Mouse (Mus musculus) heart, embryonic 10.5 days (tissue): ENCODE results near the gene Asb14. TPM values are rescaled to one million over a fixed set of nuclear protein-coding genes. Genes with fewer than 3 reads are reported as not detected.

Source experiments
- DNase-seq: peaks from one replicate; pipeline ENCODE4 v3.0.0-alpha.2; 2017; ENCODE audit warnings: low spot score
- H3K27ac ChIP-seq: fragments of 300-500 bp; sonication (generic); 2 replicates; pipeline ENCODE4 v1.5.1; 2016; ENCODE audit warnings: mild to moderate bottlenecking
- H3K27me3 ChIP-seq: fragments of 300-500 bp; sonication (generic); 2 replicates; pipeline ENCODE4 v1.6.1; 2016; ENCODE audit warnings: mild to moderate bottlenecking; ENCODE audit not compliant: poor library complexity, insufficient read depth, severe bottlenecking
- H3K36me3 ChIP-seq: fragments of 300-500 bp; sonication (generic); 2 replicates; pipeline ENCODE4 v1.6.1; 2016; ENCODE audit warnings: mild to moderate bottlenecking, moderate library complexity
- H3K4me1 ChIP-seq: fragments of 300-500 bp; sonication (generic); 2 replicates; pipeline ENCODE4 v1.6.1; 2016; ENCODE audit warnings: mild to moderate bottlenecking
- H3K4me3 ChIP-seq: fragments of 300-500 bp; sonication (generic); 2 replicates; pipeline ENCODE4 v1.5.1; 2016; ENCODE audit warnings: mild to moderate bottlenecking, moderate library complexity
- H3K9me3 ChIP-seq: fragments of 300-500 bp; sonication (generic); 2 replicates; pipeline ENCODE4 v1.6.1; 2016; ENCODE audit warnings: mild to moderate bottlenecking, moderate library complexity
- WGBS: fragments of 180-500 bp; shearing (Covaris S2); methylation state at CpG from one replicate; pipeline ENCODE4 v1.1.7; 2016; 5-methylcytosine and 5-hydroxymethylcytosine counted together
- polyA plus RNA-seq: library from polyadenylated mRNA; unstranded; fragments of >200 nt; fragmentation: Nextera tagmentation; extraction: Ambion mirVana; gene quantifications from 2 replicates; pipeline ENCODE4 v1.2.1, GENCODE M21; 2016

Asb14 gene
- polyA plus RNA-seq: 0.23 TPM in 1 of 2 replicates, not detected in the other

- no peaks in the 10 kb centered on the region for H3K36me3 ChIP-seq
- no peak for DNase-seq
- WGBS: 83% methylated on average over 4 of the region's 4 CpGs
- no peaks in the 10 kb centered on the region for H3K4me1 ChIP-seq
- no peak within 1 kb of the TSS for H3K4me3 ChIP-seq
- H3K27ac ChIP-seq: no peak within 1 kb of the TSS
- no peaks in the 10 kb centered on the region for H3K9me3 ChIP-seq
- H3K27me3 ChIP-seq: no peaks in the 10 kb centered on the region
Observed at GRCm38 (mm10) chr14:26894392-26894791, at the start of gene Asb14. Gene Asb14 (plus strand): TSS chr14:26894557.

- Histone ChIP-seq H3K36me3 (no peaks in the 10 kb centered on the region), H3K27me3 (no peaks in the 10 kb centered on the region), H3K4me3 (no peak overlapping the region), H3K9me3 (no peaks in the 10 kb centered on the region), H3K27ac (no peak overlapping the region), H3K4me1 (no peaks in the 10 kb centered on the region)
- 65% methylated on average over 8 of the region's 8 CpGs for WGBS
- DNase-seq: no peak
Observed at GRCm38 (mm10) chr14:26853053-26853452, 41.3 kb upstream of the Asb14 start.

GRCm38 (mm10) chr14:26854066-26854465 lies 40.3 kb upstream of the Asb14 start:
- H3K9me3 ChIP-seq: no peaks in the 10 kb centered on the region
- no peaks in the 10 kb centered on the region for H3K27me3 ChIP-seq
- no peak for DNase-seq
- H3K4me1 ChIP-seq: no peaks in the 10 kb centered on the region
- H3K4me3 ChIP-seq: no peak overlapping the region
- 60% methylated on average over 2 of the region's 2 CpGs for WGBS
- no peak overlapping the region for H3K27ac ChIP-seq
- no peaks in the 10 kb centered on the region for H3K36me3 ChIP-seq

GRCm38 (mm10) chr14:26858364-26858763 lies 36.0 kb upstream of the Asb14 start:
- Histone ChIP-seq H3K27me3 (no peaks in the 10 kb centered on the region), H3K9me3 (no peaks in the 10 kb centered on the region), H3K27ac (no peak overlapping the region), H3K4me3 (no peak overlapping the region), H3K36me3 (no peaks in the 10 kb centered on the region), H3K4me1 (no peaks in the 10 kb centered on the region)
- no peak for DNase-seq
- 60% methylated on average over 2 of the region's 2 CpGs for WGBS

GRCm38 (mm10) chr14:26859024-26859423 lies 35.3 kb upstream of the Asb14 start:
- Histone ChIP-seq H3K27ac (no peak overlapping the region), H3K27me3 (no peaks in the 10 kb centered on the region), H3K36me3 (no peaks in the 10 kb centered on the region), H3K9me3 (no peaks in the 10 kb centered on the region), H3K4me1 (no peaks in the 10 kb centered on the region), H3K4me3 (no peak overlapping the region)
- WGBS: 85% methylated on average over 3 of the region's 3 CpGs
- no peak for DNase-seq

- Histone ChIP-seq H3K4me1 (no peaks in the 10 kb centered on the region), H3K27ac (no peak overlapping the region), H3K36me3 (no peaks in the 10 kb centered on the region), H3K4me3 (no peak overlapping the region), H3K9me3 (no peaks in the 10 kb centered on the region), H3K27me3 (no peaks in the 10 kb centered on the region)
- no peak for DNase-seq
- 67% methylated on average over 9 of the region's 9 CpGs for WGBS
Observed at GRCm38 (mm10) chr14:26867356-26867755, 27.0 kb upstream of the Asb14 start.

GRCm38 (mm10) chr14:26868299-26868698 lies 26.1 kb upstream of the Asb14 start:
- no peak overlapping the region for H3K27ac ChIP-seq
- WGBS: 77% methylated on average over 5 of the region's 5 CpGs
- H3K4me3 ChIP-seq: no peak overlapping the region
- no peaks in the 10 kb centered on the region for H3K9me3 ChIP-seq
- no peak for DNase-seq
- no peaks in the 10 kb centered on the region for H3K36me3 ChIP-seq
- H3K27me3 ChIP-seq: no peaks in the 10 kb centered on the region
- no peaks in the 10 kb centered on the region for H3K4me1 ChIP-seq

GRCm38 (mm10) chr14:26878756-26879155 lies 15.6 kb upstream of the Asb14 start:
- Histone ChIP-seq H3K4me3 (no peak overlapping the region), H3K9me3 (no peaks in the 10 kb centered on the region), H3K27me3 (no peaks in the 10 kb centered on the region), H3K4me1 (peaks cover 3% of the 10 kb centered on the region; the same call in 1 of the 2 replicates), H3K27ac (no peak overlapping the region), H3K36me3 (no peaks in the 10 kb centered on the region)
- 78% methylated on average over 4 of the region's 4 CpGs for WGBS
- DNase-seq: no peak

- WGBS: 77% methylated on average over 2 of the region's 2 CpGs
- Histone ChIP-seq H3K27me3 (no peaks in the 10 kb centered on the region), H3K4me3 (no peak overlapping the region), H3K27ac (no peak overlapping the region), H3K9me3 (no peaks in the 10 kb centered on the region), H3K4me1 (peaks cover 3% of the 10 kb centered on the region; the same call in 1 of the 2 replicates), H3K36me3 (no peaks in the 10 kb centered on the region)
- no peak for DNase-seq
Observed at GRCm38 (mm10) chr14:26879976-26880375, 14.4 kb upstream of the Asb14 start.

- H3K9me3 ChIP-seq: no peaks in the 10 kb centered on the region
- H3K27me3 ChIP-seq: no peaks in the 10 kb centered on the region
- H3K27ac ChIP-seq: no peak overlapping the region
- WGBS: 74% methylated on average over 5 of the region's 5 CpGs
- no peak for DNase-seq
- no peaks in the 10 kb centered on the region for H3K36me3 ChIP-seq
- no peak overlapping the region for H3K4me3 ChIP-seq
- peaks cover 3% of the 10 kb centered on the region; the same call in 1 of the 2 replicates for H3K4me1 ChIP-seq
Observed at GRCm38 (mm10) chr14:26881700-26882099, 12.7 kb upstream of the Asb14 start.

- 71% methylated on average over 3 of the region's 3 CpGs for WGBS
- Histone ChIP-seq H3K4me1 (no peaks in the 10 kb centered on the region), H3K27me3 (no peaks in the 10 kb centered on the region), H3K4me3 (no peak overlapping the region), H3K9me3 (no peaks in the 10 kb centered on the region), H3K36me3 (no peaks in the 10 kb centered on the region), H3K27ac (no peak overlapping the region)
- DNase-seq: no peak
Observed at GRCm38 (mm10) chr14:26887244-26887643, 7.1 kb upstream of the Asb14 start.

- Histone ChIP-seq H3K4me1 (no peaks in the 10 kb centered on the region), H3K9me3 (no peaks in the 10 kb centered on the region), H3K27ac (no peak overlapping the region), H3K36me3 (no peaks in the 10 kb centered on the region), H3K4me3 (no peak overlapping the region), H3K27me3 (no peaks in the 10 kb centered on the region)
- WGBS: 78% methylated on average over 3 of the region's 3 CpGs
- no peak for DNase-seq
Observed at GRCm38 (mm10) chr14:26890777-26891176, 3.6 kb upstream of the Asb14 start.

GRCm38 (mm10) chr14:26899490-26899889 lies 5.1 kb downstream of the Asb14 start:
- Histone ChIP-seq H3K27me3 (no peaks in the 10 kb centered on the region; the same call in 1 of the 2 replicates), H3K36me3 (no peaks in the 10 kb centered on the region), H3K9me3 (no peaks in the 10 kb centered on the region), H3K4me3 (no peak overlapping the region), H3K4me1 (no peaks in the 10 kb centered on the region), H3K27ac (no peak overlapping the region)
- 76% methylated on average over 2 of the region's 2 CpGs for WGBS
- DNase-seq: no peak

- Histone ChIP-seq H3K27me3 (no peaks in the 10 kb centered on the region; the same call in 1 of the 2 replicates), H3K27ac (no peak overlapping the region), H3K9me3 (no peaks in the 10 kb centered on the region), H3K36me3 (no peaks in the 10 kb centered on the region), H3K4me1 (no peaks in the 10 kb centered on the region), H3K4me3 (no peak overlapping the region)
- 85% methylated on average over 12 of the region's 12 CpGs for WGBS
- no peak for DNase-seq
Observed at GRCm38 (mm10) chr14:26900893-26901292, 6.5 kb downstream of the Asb14 start.
